Mouse (Mus musculus): ENCODE results near the gene Ppp1r7. TPM values are rescaled to one million over a fixed set of nuclear protein-coding genes. Genes with fewer than 3 reads are reported as not detected.
"Not testable (repeated sequence)": the region's sequence is repeated elsewhere in the genome, so short reads cannot be mapped to it uniquely, and the experiment has no call there.

The Ppp1r7 gene
- polyA plus RNA-seq (2021) = 50.0 TPM

DNA sequence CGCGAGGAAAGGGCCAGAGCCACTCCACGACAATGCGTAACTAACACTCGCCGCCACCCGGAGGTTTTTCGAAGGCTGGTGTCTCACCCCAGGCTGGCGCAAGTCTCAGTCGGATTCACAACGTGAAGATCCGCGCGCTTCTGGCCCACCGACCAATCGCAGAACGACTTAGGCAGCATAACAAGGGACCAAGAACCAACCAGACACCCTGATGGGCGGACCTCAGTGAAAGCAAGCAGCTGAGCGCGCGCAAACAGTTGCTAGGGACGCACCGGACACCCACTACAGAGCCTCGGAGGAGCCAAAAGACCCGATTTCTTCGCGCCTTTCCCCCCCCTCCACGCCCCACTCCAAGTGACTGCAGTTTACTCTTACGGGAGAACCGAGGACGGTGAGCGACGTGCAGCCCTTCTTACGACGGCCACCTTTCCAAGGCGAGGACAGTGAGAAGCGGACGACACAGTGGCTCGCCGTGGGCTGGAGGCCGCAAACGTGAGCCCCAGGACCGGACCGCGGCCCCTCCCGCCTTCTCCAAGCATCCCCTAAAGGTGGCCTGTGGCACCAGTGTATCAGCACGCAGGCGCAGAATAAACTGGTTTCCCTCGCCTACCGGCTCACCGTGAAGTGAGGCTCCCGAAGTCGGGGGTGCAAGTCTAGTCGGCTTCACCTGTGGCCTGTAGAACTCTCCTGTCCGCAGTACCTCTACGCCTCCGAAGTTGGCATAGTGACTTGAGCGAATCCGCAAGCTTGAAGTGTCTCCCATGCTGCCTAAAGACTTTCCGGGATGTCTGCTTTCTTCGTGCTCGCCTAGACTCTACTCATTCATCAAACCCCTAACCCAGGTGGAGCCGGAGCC is at the start of gene Ppp1r7, which contains the start of gene Pask:
Gene Ppp1r7 (plus strand): TSS at position 207 of the 856 bp plus-strand sequence.
Gene Pask (minus strand): TSS at position 835 of the 856 bp plus-strand sequence.
- H3K27me3 ChIP-seq = no peaks in the 10 kb centered on the region
- TF ChIP-seq CTCF (IDR thresholded peaks at IDR 0.05) = no peak
- in situ Hi-C loops (cut with MboI; ENCODE audit: low pct_unique_long_range_greater_than_20kb) = no loop called here
- ChIA-PET POLR2A (no interaction called here), CTCF (interaction anchor here (0.8 to 2.3 kb wide), 4 partner anchors 9 to 214 kb away, joined by 3 to 11 read pairs (median 4); no protein-coding TSS in a partner anchor)
- ATAC-seq (peak; percentile 88), DNase-seq (ENCODE audit: low read depth, low spot score) (peak; percentile 80)

DNA sequence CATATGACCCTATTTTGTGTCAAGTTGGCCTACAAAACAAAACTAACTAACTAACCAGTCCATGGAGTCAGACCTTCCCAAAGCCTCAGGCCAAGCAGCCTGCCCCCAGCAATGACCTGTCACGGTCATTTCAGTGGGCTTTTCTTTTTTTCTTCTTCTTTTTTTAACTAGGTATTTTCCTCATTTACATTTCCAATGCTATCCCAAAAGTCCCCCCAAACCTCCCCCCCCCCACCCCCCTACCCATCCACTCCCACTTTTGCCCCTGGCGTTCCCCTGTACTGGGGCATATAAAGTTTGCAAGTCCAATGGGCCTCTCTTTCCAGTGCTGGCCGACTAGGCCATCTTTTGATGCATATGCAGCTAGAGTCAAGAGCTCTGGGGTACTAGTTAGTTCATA is 48.2 kb upstream of the Ppp1r7 start:
- POLR2A ChIA-PET; CTCF ChIA-PET; in situ Hi-C loops (cut with MboI; ENCODE audit: low pct_unique_long_range_greater_than_20kb); H3K27me3 ChIP-seq; DNase-seq (ENCODE audit: low read depth, low spot score); ATAC-seq: not testable (repeated sequence)

DNA sequence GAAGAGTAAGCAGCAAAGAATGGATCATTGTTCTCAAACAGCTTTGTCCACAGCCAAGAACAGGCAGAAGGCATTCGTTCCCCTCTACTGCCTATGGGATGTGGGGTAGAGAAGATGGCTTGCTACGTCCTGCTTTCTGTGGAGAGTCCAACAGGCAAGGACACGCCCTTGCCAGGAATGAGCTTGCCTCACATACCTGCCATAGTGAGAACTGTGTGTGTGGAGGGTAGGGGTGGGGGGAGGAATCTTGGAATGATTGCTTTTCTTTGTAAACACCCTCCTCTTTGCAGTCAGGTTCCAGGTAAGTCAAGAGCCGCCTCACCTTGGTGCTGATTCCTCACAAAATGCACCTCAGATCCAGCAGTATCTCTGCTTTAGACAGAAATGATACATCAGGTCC is 42.9 kb upstream of the Ppp1r7 start:
- TF ChIP-seq CTCF (IDR thresholded peaks at IDR 0.05) = no peak
- ATAC-seq (no peak), DNase-seq (ENCODE audit: low read depth, low spot score) (no peak)
- CTCF ChIA-PET = interaction anchor here (0.8 kb wide), 1 partner anchor 126 kb away, joined by 3 read pairs; no protein-coding TSS in a partner anchor
- in situ Hi-C loops (cut with MboI; ENCODE audit: low pct_unique_long_range_greater_than_20kb) = loop anchor here (10.0 kb wide), 1 partner anchor 125 kb away; no protein-coding TSS in a partner anchor
- H3K27me3 ChIP-seq = no peaks in the 10 kb centered on the region
- POLR2A ChIA-PET = interaction anchor here (0.7 kb wide), 1 partner anchor 152 kb away, joined by 3 read pairs; no protein-coding TSS in a partner anchor

DNA sequence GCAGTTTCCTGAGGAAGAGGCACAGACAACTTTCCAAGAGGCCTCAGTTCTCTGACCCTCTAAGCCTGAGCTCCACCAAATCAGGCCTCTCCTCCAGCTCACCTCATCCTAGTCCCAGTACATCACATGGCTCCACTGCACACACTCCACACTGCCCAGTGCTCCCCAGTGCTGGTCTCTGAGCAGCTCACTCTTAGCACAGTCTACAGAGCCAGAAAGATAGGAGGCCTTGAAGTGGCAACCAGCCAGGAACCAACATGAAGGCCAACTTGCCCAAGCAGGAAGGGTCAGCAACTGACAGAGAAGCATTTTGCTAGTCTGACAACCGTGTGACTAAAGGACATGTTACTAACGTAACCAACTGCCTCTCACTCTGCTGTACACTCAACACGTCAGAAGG is 42.1 kb upstream of the Ppp1r7 start:
- CTCF ChIA-PET = interaction anchor here (0.8 kb wide), 1 partner anchor 126 kb away, joined by 3 read pairs; no protein-coding TSS in a partner anchor
- ATAC-seq = no peak
- TF ChIP-seq CTCF (IDR thresholded peaks at IDR 0.05) = no peak
- DNase-seq (ENCODE audit: low read depth, low spot score) = no peak
- POLR2A ChIA-PET = interaction anchor here (0.7 kb wide), 1 partner anchor 153 kb away, joined by 3 read pairs; no protein-coding TSS in a partner anchor
- in situ Hi-C loops (cut with MboI; ENCODE audit: low pct_unique_long_range_greater_than_20kb) = loop anchor here (10.0 kb wide), 1 partner anchor 126 kb away; no protein-coding TSS in a partner anchor
- H3K27me3 ChIP-seq = no peaks in the 10 kb centered on the region

DNA sequence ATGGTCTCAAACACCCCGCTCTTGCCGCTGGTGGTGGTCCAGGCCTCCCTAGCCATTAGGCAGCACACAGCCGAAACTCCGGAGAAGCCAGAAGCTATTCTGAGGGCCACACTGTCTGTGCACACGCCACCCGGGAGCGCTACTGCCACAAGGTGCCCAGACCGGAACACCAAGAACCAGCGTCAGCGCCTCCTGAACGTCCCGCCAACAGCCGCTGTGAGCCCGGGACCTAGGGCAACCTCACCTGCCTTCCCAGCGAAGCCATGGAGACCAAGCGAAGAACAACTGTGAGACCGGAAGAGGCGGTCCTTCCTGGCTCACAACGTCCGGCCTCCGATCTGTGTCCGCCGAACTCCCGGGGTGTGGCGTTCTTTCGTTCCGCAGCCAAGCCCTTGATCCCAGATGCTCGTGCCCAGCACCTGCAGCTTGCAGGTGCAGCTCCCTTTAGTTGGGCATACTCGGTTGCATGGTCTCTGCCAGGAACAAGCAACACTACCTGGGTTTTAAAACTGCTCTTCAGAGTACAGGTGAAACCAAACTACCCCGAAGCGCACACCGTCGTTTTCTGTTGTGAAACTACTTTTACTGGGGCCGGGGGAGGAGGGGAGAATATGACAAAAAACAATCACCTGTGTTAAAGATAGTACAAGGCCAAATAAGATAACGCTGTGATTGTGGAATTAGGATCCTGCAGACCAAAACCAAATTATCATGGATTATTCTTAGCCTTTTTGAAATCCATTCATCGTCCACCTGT is 36.9 kb upstream of the Ppp1r7 start, which contains the start of gene Mterf4:
Gene Mterf4 (minus strand): TSS at position 335 of the 757 bp plus-strand sequence.
- ChIA-PET CTCF (interaction anchor here (0.7 to 1.7 kb wide), 4 partner anchors 16 to 177 kb away, joined by 3 to 5 read pairs (median 3); no protein-coding TSS in a partner anchor), POLR2A (no interaction called here)
- no peaks in the 10 kb centered on the region for H3K27me3 ChIP-seq
- ATAC-seq (peak; percentile 71), DNase-seq (ENCODE audit: low read depth, low spot score) (peak; percentile 39)
- in situ Hi-C loops (cut with MboI; ENCODE audit: low pct_unique_long_range_greater_than_20kb) = loop anchor here (10.0 kb wide), 1 partner anchor 131 kb away; no protein-coding TSS in a partner anchor
- TF ChIP-seq CTCF (IDR thresholded peaks at IDR 0.05) = no peak

DNA sequence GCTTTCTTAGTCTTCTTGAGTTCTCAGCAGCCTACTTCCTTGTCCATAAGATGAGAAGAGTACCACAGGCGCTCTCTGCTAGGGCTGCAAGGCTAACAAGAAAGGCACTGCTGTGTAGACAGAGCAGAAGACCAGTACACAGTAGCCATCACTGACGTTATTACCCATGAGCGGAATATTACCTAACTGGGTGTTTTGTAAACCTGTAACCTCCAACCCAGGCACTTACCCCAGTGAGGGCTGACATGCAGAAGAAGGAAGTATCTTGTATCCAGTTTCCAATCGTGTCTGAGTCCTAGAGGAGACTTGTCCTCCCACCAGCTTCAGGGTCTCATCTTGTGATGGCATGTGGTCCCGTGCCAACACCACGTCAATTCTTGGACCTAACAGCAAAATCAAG is 18.7 kb upstream of the Ppp1r7 start:
- no peaks in the 10 kb centered on the region for H3K27me3 ChIP-seq
- ATAC-seq = no peak
- CTCF ChIA-PET = interaction anchor here (1.1 kb wide), 1 partner anchor 150 kb away, joined by 3 read pairs; no protein-coding TSS in a partner anchor
- no peak for TF ChIP-seq CTCF (IDR thresholded peaks at IDR 0.05)
- DNase-seq (ENCODE audit: low read depth, low spot score) = no peak
- POLR2A ChIA-PET = no interaction called here
- in situ Hi-C loops (cut with MboI; ENCODE audit: low pct_unique_long_range_greater_than_20kb) = no loop called here

DNA sequence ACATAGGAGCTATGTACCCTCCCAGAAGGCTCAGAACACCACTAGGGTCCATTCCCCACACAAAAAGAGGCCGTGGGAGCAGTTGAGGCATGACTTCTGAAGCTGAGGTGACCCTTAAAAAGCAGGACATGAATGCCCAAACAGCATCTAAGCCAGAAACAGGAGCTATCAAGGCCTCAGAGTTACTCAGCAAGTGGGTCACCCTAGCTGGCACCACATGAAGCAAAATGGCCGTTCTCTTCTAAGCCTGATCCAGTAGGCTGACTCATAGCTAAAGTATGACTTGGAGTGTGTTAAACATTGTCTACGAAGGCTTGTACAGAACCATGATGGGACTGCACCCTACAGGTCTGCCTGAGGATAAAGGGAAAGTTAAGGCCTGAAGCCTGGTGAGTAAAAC is 16.2 kb upstream of the Ppp1r7 start:
- no peaks in the 10 kb centered on the region for H3K27me3 ChIP-seq
- peak; percentile 47 for TF ChIP-seq CTCF (IDR thresholded peaks at IDR 0.05)
- DNase-seq (ENCODE audit: low read depth, low spot score) = peak; percentile 46
- CTCF ChIA-PET = interaction anchor here (0.9 to 1.8 kb wide), 6 partner anchors 9 to 153 kb away, joined by 3 to 6 read pairs (median 4); partner anchors contain the start of gene Pask
- peak; percentile 92 for ATAC-seq
- POLR2A ChIA-PET = interaction anchor here (0.6 kb wide), 1 partner anchor 111 kb away, joined by 3 read pairs; no protein-coding TSS in a partner anchor
- in situ Hi-C loops (cut with MboI; ENCODE audit: low pct_unique_long_range_greater_than_20kb) = no loop called here

DNA sequence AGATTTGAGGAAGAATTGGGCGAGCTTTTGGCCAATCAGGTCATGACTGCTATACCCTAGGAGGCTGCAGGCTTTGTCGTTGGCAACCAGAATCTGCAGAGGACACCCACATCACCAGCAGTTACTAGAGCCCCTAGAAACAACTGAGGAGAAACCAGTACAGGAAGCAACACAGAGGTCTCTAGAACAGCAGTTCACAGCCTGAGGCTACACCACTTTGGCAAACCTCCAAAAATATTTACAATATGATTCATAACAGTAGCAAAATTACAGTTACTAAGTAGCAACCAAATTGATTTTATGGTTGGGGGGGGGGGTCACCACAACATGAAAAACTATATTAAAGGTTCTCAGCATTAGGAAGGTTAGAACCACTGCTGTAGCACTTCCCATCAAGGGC is 8.0 kb upstream of the Ppp1r7 start:
- in situ Hi-C loops (cut with MboI; ENCODE audit: low pct_unique_long_range_greater_than_20kb) = no loop called here
- ATAC-seq (no peak), DNase-seq (ENCODE audit: low read depth, low spot score) (no peak)
- no peak for TF ChIP-seq CTCF (IDR thresholded peaks at IDR 0.05)
- POLR2A ChIA-PET = no interaction called here
- no peaks in the 10 kb centered on the region for H3K27me3 ChIP-seq
- CTCF ChIA-PET = no interaction called here

DNA sequence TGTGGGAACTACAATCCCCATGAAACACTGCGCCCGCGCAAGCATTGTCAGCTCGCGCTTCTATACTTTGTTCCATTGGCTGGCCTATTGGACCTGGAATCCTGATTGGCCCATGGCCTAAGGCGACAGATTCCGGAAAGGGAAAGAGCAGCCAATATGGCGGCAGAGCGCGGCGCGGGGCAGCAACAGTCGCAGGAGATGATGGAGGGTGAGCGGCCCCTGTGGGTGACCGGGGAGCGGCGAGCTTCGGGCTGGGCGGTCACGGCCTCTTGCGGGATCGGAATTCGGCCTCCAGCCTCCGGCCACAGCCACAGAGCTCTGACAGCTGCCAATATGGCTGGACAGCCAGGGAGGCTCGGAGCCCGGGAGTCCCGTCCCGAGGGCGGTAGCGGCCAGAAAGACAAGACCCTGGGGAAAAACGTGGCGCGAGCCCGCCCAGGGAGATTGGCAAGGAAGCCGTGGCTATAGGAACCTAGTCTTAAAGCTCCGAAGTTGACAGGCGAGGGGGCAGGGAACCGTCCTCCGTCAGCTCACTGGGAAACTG is 922 bp downstream of the Ppp1r7 start:
- in situ Hi-C loops (cut with MboI; ENCODE audit: low pct_unique_long_range_greater_than_20kb) = no loop called here
- DNase-seq (ENCODE audit: low read depth, low spot score) = peak; percentile 83
- no peak for TF ChIP-seq CTCF (IDR thresholded peaks at IDR 0.05)
- peak; percentile 97 for ATAC-seq
- no peaks in the 10 kb centered on the region for H3K27me3 ChIP-seq
- POLR2A ChIA-PET = no interaction called here
- CTCF ChIA-PET = interaction anchor here (0.7 to 2.3 kb wide), 5 partner anchors 9 to 215 kb away, joined by 3 to 11 read pairs (median 4); no protein-coding TSS in a partner anchor

DNA sequence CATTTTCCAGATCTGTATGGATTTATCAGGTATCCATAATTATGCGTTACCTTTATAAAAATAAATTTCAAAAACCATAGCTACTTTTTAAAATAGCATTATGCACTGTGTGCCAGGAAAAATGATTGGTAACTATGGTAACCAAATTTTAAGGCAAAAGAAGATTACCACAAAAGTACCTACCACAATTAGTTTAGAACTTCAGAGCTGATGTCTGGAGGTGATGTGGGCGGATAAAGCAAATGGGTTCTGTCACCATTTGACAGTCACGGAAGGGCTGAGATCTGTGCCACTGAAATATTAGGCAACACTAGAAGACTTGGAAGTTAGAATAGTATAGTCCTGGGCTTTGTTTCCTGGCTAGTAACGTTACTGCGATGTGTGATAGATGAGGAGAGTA is 4.5 kb downstream of the Ppp1r7 start:
- ATAC-seq (no peak), DNase-seq (ENCODE audit: low read depth, low spot score) (no peak)
- H3K27me3 ChIP-seq = no peaks in the 10 kb centered on the region
- in situ Hi-C loops (cut with MboI; ENCODE audit: low pct_unique_long_range_greater_than_20kb) = no loop called here
- no peak for TF ChIP-seq CTCF (IDR thresholded peaks at IDR 0.05)
- ChIA-PET CTCF (interaction anchor here (1.2 kb wide), 1 partner anchor 9 kb away, joined by 3 read pairs; no protein-coding TSS in a partner anchor), POLR2A (no interaction called here)

All from Patski (cell line).